Mouse (Mus musculus) liver, embryonic 14.5 days (tissue): Measurements from ENCODE around the gene Prkx. TPM values are rescaled to one million over a fixed set of nuclear protein-coding genes. Genes with fewer than 3 reads are reported as not detected.
A peak's percentile ranks its signal among the peaks of the same experiment; 100 is the strongest.

ENCODE experiments used
- ATAC-seq: fragments of 200-750 bp; cut with Nextera tagmentation; 2 replicates; pipeline ENCODE4 v1.8.0; 2017; ENCODE audit warnings: moderate number of reproducible peaks, mild to moderate bottlenecking, moderate library complexity; ENCODE audit not compliant: insufficient read depth
- DNase-seq, 3 experiments: peaks; one replicate each; pipeline ENCODE4 v3.0.0-alpha.2; 2012 to 2013; ENCODE audit warnings: low read depth in 3 of 3, low spot score in 3 of 3
- H3K27ac ChIP-seq: fragments of 300-500 bp; sonication (generic); 2 replicates; pipeline ENCODE4 v1.5.1; 2014; ENCODE audit warnings: moderate library complexity, mild to moderate bottlenecking, control low read depth, inconsistent platforms
- H3K27me3 ChIP-seq: fragments of 300-500 bp; sonication (generic); 2 replicates; pipeline ENCODE4 v1.6.1; 2014; ENCODE audit warnings: mild to moderate bottlenecking, low read length, moderate library complexity; ENCODE audit not compliant: control insufficient read depth, insufficient read depth
- H3K36me3 ChIP-seq: fragments of 300-500 bp; sonication (generic); replicated peaks from 2 replicates; pipeline ENCODE4 v1.6.1; 2014; ENCODE audit warnings: low read depth; ENCODE audit not compliant: control insufficient read depth, insufficient read depth
- H3K4me1 ChIP-seq, 2 experiments: fragments of 200-500 bp in 1 of 2; fragments of 300-500 bp in 1 of 2; sonication (generic) in 1 of 2; replicated peaks; 2 replicates each; pipeline ENCODE4 v1.6.1; 2012 to 2014; ENCODE audit warnings: antibody characterized with exemption in 1 of 2, inconsistent platforms in 1 of 2, low read length in 1 of 2; ENCODE audit not compliant: control insufficient read depth in 2 of 2, insufficient read depth in 2 of 2
- H3K4me2 ChIP-seq: fragments of 300-500 bp; sonication (generic); 2 replicates; pipeline ENCODE4 v1.6.1; 2014; ENCODE audit warnings: low read depth, mild to moderate bottlenecking, control low read depth, moderate library complexity
- H3K4me3 ChIP-seq, 2 experiments: fragments of 200-500 bp in 1 of 2; fragments of 300-500 bp in 1 of 2; sonication (generic) in 1 of 2; 2 replicates each; pipeline ENCODE4 v1.5.1; 2012 to 2014; ENCODE audit warnings: low read depth in 2 of 2, low read length in 2 of 2, mild to moderate bottlenecking in 2 of 2, control low read depth in 1 of 2, inconsistent platforms in 1 of 2, moderate library complexity in 1 of 2; ENCODE audit not compliant: insufficient read depth in 1 of 2
- H3K9ac ChIP-seq: fragments of 300-500 bp; sonication (generic); replicated peaks from 2 replicates; pipeline ENCODE4 v1.6.1; 2014; ENCODE audit warnings: mild to moderate bottlenecking, control low read depth, moderate library complexity
- H3K9me3 ChIP-seq: fragments of 300-500 bp; sonication (generic); 2 replicates; pipeline ENCODE4 v1.6.1; 2016; ENCODE audit warnings: low read length, mixed read lengths; ENCODE audit not compliant: control insufficient read depth
- CTCF ChIP-seq: IDR thresholded peaks from 2 replicates; pipeline ENCODE4 v1.5.1; 2016; ENCODE audit warnings: antibody characterized with exemption, low read depth, control low read depth
- EP300 ChIP-seq: IDR thresholded peaks from 2 replicates; pipeline ENCODE4 v1.6.1; 2016; ENCODE audit warnings: antibody characterized with exemption, low read depth
- WGBS: fragments of 180-500 bp; shearing (Covaris S2); extraction: QIAGEN DNeasy Blood & Tissue Kit; methylation state at CpG from one replicate; pipeline ENCODE4 v1.1.7; 2014; ENCODE audit not compliant: insufficient replicate concordance; 5-methylcytosine and 5-hydroxymethylcytosine counted together
- polyA plus RNA-seq, 2 experiments: library from polyadenylated mRNA; depleted of rRNA in 1 of 2; stranded (reverse) in 1 of 2; unstranded in 1 of 2; fragments of >200 nt; fragmentation: Nextera tagmentation in 1 of 2; extraction: Ambion mirVana in 1 of 2; gene quantifications; 2 replicates each; pipeline versions ENCODE4 v1.2.1 to v1.2.3; 2012 to 2014

Gene Prkx
- polyA plus RNA-seq, 2 experiments, result 0.99 to 1.3 TPM

GRCm38 (mm10) chrX:77794962-77795857 lies 868 bp downstream of the Prkx start:
- no peak for TF ChIP-seq CTCF
- TF ChIP-seq EP300, result no peak
- H3K9ac ChIP-seq, result peak overlapping the region; percentile 43
- no peaks in the 10 kb centered on the region for H3K9me3 ChIP-seq
- peak overlapping the region; percentile 65 to 69 for H3K4me3 ChIP-seq
- 14% methylated on average over 58 of the region's 61 CpGs for WGBS
- H3K27ac ChIP-seq, result no peak overlapping the region
- H3K4me1 ChIP-seq, result 0 out of 4 replicates have a peak, but pooled peaks cover 0 to 2% of the 10 kb centered on the region in 2 experiments
- DNase-seq (peak in 1 of 3 experiments; percentile 7), ATAC-seq (peak; percentile 66)
- no peaks in the 10 kb centered on the region for H3K36me3 ChIP-seq
- H3K4me2 ChIP-seq, result peak overlapping the region; percentile 68
- H3K27me3 ChIP-seq, result no peaks in the 10 kb centered on the region

GRCm38 (mm10) chrX:77788675-77789074 lies 7.4 kb downstream of the Prkx start:
- Histone ChIP-seq H3K4me1 (no peaks in the 10 kb centered on the region), H3K9me3 (no peaks in the 10 kb centered on the region), H3K4me2 (no peak overlapping the region), H3K36me3 (no peaks in the 10 kb centered on the region), H3K27me3 (no peaks in the 10 kb centered on the region), H3K9ac (no peak overlapping the region), H3K4me3 (no peak overlapping the region), H3K27ac (no peak overlapping the region)
- ATAC-seq (no peak), DNase-seq (no peak)
- no peak for TF ChIP-seq EP300
- TF ChIP-seq CTCF, result no peak
- 62% methylated on average over 3 of the region's 3 CpGs for WGBS

DNA sequence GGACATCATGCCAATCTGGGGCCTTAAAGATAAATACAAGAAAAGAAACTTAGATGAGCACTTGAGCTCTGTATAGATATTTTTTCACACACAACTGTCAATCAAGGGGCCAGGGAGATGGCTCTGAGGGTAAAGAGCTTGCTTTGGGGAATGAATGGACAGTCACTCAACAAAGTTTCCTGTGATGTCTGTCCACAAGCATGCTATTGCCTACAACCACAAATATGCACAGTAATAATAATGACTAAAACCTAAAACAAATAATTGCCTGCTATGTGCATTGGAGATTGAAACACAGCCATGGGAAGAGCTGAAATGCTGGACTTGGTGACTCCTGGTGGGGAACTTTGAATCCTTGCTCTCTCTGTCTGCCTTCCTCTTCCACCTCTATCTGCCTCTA lies 9.7 kb downstream of the Prkx start:
- Histone ChIP-seq H3K4me1 (no peaks in the 10 kb centered on the region), H3K9ac (no peak overlapping the region), H3K4me3 (no peak overlapping the region), H3K27me3 (no peaks in the 10 kb centered on the region), H3K36me3 (no peaks in the 10 kb centered on the region), H3K27ac (no peak overlapping the region), H3K9me3 (no peaks in the 10 kb centered on the region), H3K4me2 (no peak overlapping the region)
- DNase-seq (no peak), ATAC-seq (no peak)
- no peak for TF ChIP-seq EP300
- no peak for TF ChIP-seq CTCF

DNA sequence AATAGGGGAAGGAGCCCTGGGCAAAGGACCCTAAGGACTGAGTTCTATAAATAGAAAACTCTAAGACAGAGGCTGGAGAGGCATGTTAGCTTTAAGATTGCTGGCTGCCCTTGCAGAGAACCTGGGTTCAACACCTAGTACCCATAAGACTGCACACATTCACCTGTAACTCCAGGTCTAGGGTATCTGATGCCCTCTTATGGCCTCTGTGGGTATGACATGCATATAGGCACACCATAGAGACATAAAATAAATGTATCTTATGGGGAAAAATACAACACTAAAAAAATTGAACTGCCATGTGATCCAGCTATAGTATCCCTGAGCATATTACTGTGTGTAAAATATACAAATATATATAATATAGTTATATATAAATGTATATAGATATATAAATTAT lies 18.3 kb downstream of the Prkx start:
- Histone ChIP-seq H3K36me3 (no peaks in the 10 kb centered on the region), H3K27me3 (no peaks in the 10 kb centered on the region), H3K4me1 (no peaks in the 10 kb centered on the region), H3K4me2 (no peak overlapping the region), H3K4me3 (no peak overlapping the region), H3K27ac (no peak overlapping the region), H3K9ac (no peak overlapping the region), H3K9me3 (no peaks in the 10 kb centered on the region)
- ATAC-seq, result no peak
- DNase-seq, result no peak
- peak; percentile 30; the same call in 1 of the 2 replicates for TF ChIP-seq CTCF
- TF ChIP-seq EP300, result no peak

DNA sequence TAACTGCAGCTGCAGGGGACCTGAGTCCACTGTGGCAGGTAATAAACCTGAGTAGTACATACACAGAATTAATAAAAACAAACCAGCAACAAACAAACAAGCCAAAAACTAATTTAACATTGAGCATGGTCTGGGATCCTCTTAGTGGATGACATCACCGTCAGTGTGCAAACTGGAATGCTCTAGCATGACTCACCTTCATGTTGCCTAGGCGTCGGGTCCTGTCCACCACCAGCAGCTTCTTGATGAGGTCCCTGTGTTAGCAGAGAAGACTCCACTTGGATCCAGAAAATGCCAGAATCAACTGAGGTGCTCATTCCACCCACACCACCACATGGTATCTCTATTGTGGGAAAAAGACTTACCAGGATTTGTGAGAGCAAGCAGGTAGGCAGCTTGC lies 30.9 kb downstream of the Prkx start:
- H3K36me3 ChIP-seq, result no peaks in the 10 kb centered on the region
- H3K4me2 ChIP-seq, result no peak overlapping the region
- H3K4me3 ChIP-seq, result no peak overlapping the region
- ATAC-seq (no peak), DNase-seq (no peak)
- H3K4me1 ChIP-seq, result no peaks in the 10 kb centered on the region
- H3K9me3 ChIP-seq, result no peaks in the 10 kb centered on the region
- H3K27ac ChIP-seq, result no peak overlapping the region
- WGBS, result 76% methylated on average over 3 of the region's 3 CpGs
- no peaks in the 10 kb centered on the region for H3K27me3 ChIP-seq
- TF ChIP-seq CTCF (no peak), EP300 (no peak)
- no peak overlapping the region for H3K9ac ChIP-seq
